Mouse (Mus musculus): ENCODE results near the gene Cyb5r1. TPM values are rescaled to one million over a fixed set of nuclear protein-coding genes. Genes with fewer than 3 reads are reported as not detected.

The Cyb5r1 gene
- polyA plus RNA-seq, 1 experiment from 2014 or later = 27.9 TPM

DNA sequence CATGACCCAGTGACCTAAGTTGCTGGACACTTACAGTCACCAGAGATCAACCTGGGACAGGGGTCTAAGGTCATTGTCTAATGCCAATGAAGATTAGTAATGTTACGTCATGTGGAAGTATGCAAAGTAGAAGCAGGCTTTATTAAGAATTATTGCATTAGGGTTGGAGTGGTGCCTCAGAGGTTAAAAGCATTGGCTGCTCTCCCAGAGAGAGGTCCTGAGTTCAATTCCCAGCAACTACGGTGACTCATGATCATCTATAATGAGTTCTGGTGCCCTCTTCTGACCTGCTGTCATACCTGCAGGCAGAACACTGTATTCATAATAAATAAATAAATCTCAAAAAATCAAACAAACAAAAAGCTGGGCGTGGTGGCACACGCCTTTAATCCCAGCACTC lies 44.8 kb downstream of the Cyb5r1 start:
- Histone ChIP-seq H3K36me3 (no peaks in the 10 kb centered on the region), H3K4me3 (no peak overlapping the region), H3K9me3 (replicated peaks) (no peaks in the 10 kb centered on the region), H3K4me1 (peaks cover 7% of the 10 kb centered on the region), H3K27me3 (ENCODE audit: low read depth, poor library complexity, severe bottlenecking) (no peaks in the 10 kb centered on the region), H3K27ac (replicated peaks) (no peak overlapping the region)
- 85% methylated on average over 4 of the region's 4 CpGs for WGBS
- no peak for DNase-seq (ENCODE audit: low spot score)

- no peaks in the 10 kb centered on the region for H3K9me3 ChIP-seq (replicated peaks)
- no peak overlapping the region for H3K4me3 ChIP-seq
- H3K27ac ChIP-seq (replicated peaks) = no peak overlapping the region
- H3K36me3 ChIP-seq = no peaks in the 10 kb centered on the region
- H3K27me3 ChIP-seq (ENCODE audit: low read depth, poor library complexity, severe bottlenecking) = no peaks in the 10 kb centered on the region
- peaks cover 9% of the 10 kb centered on the region for H3K4me1 ChIP-seq
- no peak for DNase-seq (ENCODE audit: low spot score)
- 55% methylated on average over 3 of the region's 3 CpGs for WGBS
Observed at GRCm38 (mm10) chr1:134450986-134451385, 45.6 kb downstream of the Cyb5r1 start.

- H3K9me3 ChIP-seq (replicated peaks) = no peaks in the 10 kb centered on the region
- peaks cover 18% of the 10 kb centered on the region for H3K4me1 ChIP-seq
- WGBS = under 1% methylated on average over 61 of the region's 61 CpGs
- H3K27ac ChIP-seq (replicated peaks) = peak within 1 kb of the TSS; percentile 90
- peak within 1 kb of the TSS; percentile 88 for H3K4me3 ChIP-seq
- H3K27me3 ChIP-seq (ENCODE audit: low read depth, poor library complexity, severe bottlenecking) = no peaks in the 10 kb centered on the region
- H3K36me3 ChIP-seq = peaks cover 19% of the 10 kb centered on the region
- peak; percentile 96 for DNase-seq (ENCODE audit: low spot score)
Observed at GRCm38 (mm10) chr1:134454904-134455824, 49.8 kb downstream of the Cyb5r1 start, which contains the start of gene Klhl12. Gene Klhl12 (plus strand): TSS chr1:134455531.

GRCm38 (mm10) chr1:134456060-134456459 lies 50.7 kb downstream of the Cyb5r1 start:
- 0 out of 2 replicates have a peak overlapping the region, but pooled peaks have one; percentile 90 for H3K27ac ChIP-seq (replicated peaks)
- 29% methylated on average over 5 of the region's 5 CpGs for WGBS
- no peak for DNase-seq (ENCODE audit: low spot score)

DNA sequence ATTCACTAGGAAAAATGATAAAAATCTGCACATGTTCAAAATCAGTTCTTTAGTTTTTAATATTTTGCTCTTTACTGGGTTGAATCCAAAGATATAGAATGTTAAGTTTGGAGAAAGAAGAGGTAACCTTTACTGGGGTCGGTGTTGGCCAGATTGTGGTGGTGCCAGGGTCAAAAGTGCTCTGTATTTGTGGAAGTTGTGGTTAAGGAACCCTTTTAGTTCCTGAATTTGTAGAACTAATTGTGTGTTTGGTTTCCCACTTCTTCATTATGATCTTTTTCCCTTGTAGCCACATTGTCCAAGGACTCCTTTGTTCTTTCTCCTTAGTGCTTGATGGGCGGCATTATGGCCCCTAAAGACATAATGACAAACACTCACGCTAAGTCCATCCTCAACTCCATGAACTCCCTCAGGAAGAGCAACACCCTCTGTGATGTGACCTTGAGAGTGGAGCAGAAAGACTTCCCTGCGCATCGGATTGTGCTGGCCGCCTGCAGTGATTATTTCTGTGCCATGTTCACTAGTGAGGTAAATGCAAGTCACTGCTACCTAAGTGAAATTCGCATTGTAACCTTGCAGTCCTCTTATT lies 52.9 kb downstream of the Cyb5r1 start:
- DNase-seq (ENCODE audit: low spot score) = no peak
- Histone ChIP-seq H3K4me1 (peaks cover 18% of the 10 kb centered on the region), H3K4me3 (no peak overlapping the region), H3K36me3 (peaks cover 48% of the 10 kb centered on the region), H3K27ac (replicated peaks) (no peak overlapping the region), H3K9me3 (replicated peaks) (no peaks in the 10 kb centered on the region), H3K27me3 (ENCODE audit: low read depth, poor library complexity, severe bottlenecking) (no peaks in the 10 kb centered on the region)
- WGBS = 92% methylated on average over 7 of the region's 7 CpGs

More at GRCm38 (mm10) chr1:134456060-134456459, 50.7 kb downstream of the Cyb5r1 start:
- Histone ChIP-seq H3K4me3 (peak overlapping the region; percentile 88), H3K4me1 (peaks cover 18% of the 10 kb centered on the region), H3K36me3 (peaks cover 28% of the 10 kb centered on the region), H3K27me3 (ENCODE audit: low read depth, poor library complexity, severe bottlenecking) (no peaks in the 10 kb centered on the region), H3K9me3 (replicated peaks) (no peaks in the 10 kb centered on the region)

GRCm38 (mm10) chr1:134460294-134461284 lies 55.2 kb downstream of the Cyb5r1 start:
- Histone ChIP-seq H3K4me3 (no peak overlapping the region), H3K27ac (replicated peaks) (no peak overlapping the region), H3K27me3 (ENCODE audit: low read depth, poor library complexity, severe bottlenecking) (no peaks in the 10 kb centered on the region), H3K9me3 (replicated peaks) (no peaks in the 10 kb centered on the region), H3K36me3 (peaks cover 70% of the 10 kb centered on the region), H3K4me1 (peaks cover 11% of the 10 kb centered on the region)
- WGBS = 100% methylated on average over 1 of the region's 1 CpGs
- no peak for DNase-seq (ENCODE audit: low spot score)

Other genes starting within 250 kb of the Cyb5r1 start
- gene Chil1, start 223.4 kb upstream of the Cyb5r1 start, polyA plus RNA-seq (2016; fragmentation: Nextera tagmentation; extraction: Ambion mirVana) = 0.82 and 0.90 TPM in 2 replicates
- gene Mybph, start 212.1 kb upstream of the Cyb5r1 start, polyA plus RNA-seq (2016; fragmentation: Nextera tagmentation; extraction: Ambion mirVana) = 0.09 and 0.10 TPM in 2 replicates
- 0.14 and 0.17 TPM in 2 replicates for gene Adora1, start 170.1 kb upstream of the Cyb5r1 start, polyA plus RNA-seq (2016; fragmentation: Nextera tagmentation; extraction: Ambion mirVana)
- gene Myog, start 115.6 kb upstream of the Cyb5r1 start, polyA plus RNA-seq (2016; fragmentation: Nextera tagmentation; extraction: Ambion mirVana) = 0.07 TPM in 1 of 2 replicates, not detected in the other
- gene Ppfia4, start 72.6 kb upstream of the Cyb5r1 start, polyA plus RNA-seq (2016; fragmentation: Nextera tagmentation; extraction: Ambion mirVana) = 2.0 and 3.5 TPM in 2 replicates
- gene Tmem183a, start 43.6 kb upstream of the Cyb5r1 start, polyA plus RNA-seq (2016; fragmentation: Nextera tagmentation; extraction: Ambion mirVana) = 122 and 128 TPM in 2 replicates
- gene 4933406M09Rik, start 19.6 kb upstream of the Cyb5r1 start, polyA plus RNA-seq (2016; fragmentation: Nextera tagmentation; extraction: Ambion mirVana) = not detected in 2 replicates
- 74.3 and 75.7 TPM in 2 replicates for gene Adipor1, start 9.8 kb downstream of the Cyb5r1 start, polyA plus RNA-seq (2016; fragmentation: Nextera tagmentation; extraction: Ambion mirVana)
- 34.8 TPM in 2 replicates for gene Klhl12, start 50.0 kb downstream of the Cyb5r1 start, polyA plus RNA-seq (2016; fragmentation: Nextera tagmentation; extraction: Ambion mirVana)
- gene Rabif, start 89.1 kb downstream of the Cyb5r1 start, polyA plus RNA-seq (2016; fragmentation: Nextera tagmentation; extraction: Ambion mirVana) = 44.4 and 44.8 TPM in 2 replicates
- gene Mgat4e, start 144.1 kb downstream of the Cyb5r1 start, polyA plus RNA-seq (2016; fragmentation: Nextera tagmentation; extraction: Ambion mirVana) = not detected in 2 replicates
- gene Kdm5b, start 154.6 kb downstream of the Cyb5r1 start, polyA plus RNA-seq (2016; fragmentation: Nextera tagmentation; extraction: Ambion mirVana) = 60.9 and 69.2 TPM in 2 replicates
- gene Syt2, start 241.1 kb downstream of the Cyb5r1 start, polyA plus RNA-seq (2016; fragmentation: Nextera tagmentation; extraction: Ambion mirVana) = 2.7 TPM in 2 replicates

Measured in midbrain, embryonic 10.5 days (tissue).